Mouse (Mus musculus): Measurements from ENCODE around the gene Ginm1. TPM values are rescaled to one million over a fixed set of nuclear protein-coding genes. Genes with fewer than 3 reads are reported as not detected.
"Not testable (repeated sequence)": the region's sequence is repeated elsewhere in the genome, so short reads cannot be mapped to it uniquely, and the experiment has no call there.

Gene Ginm1
- polyA plus RNA-seq, 1 experiment, result 14.5 TPM

- Histone ChIP-seq H3K36me3 (ENCODE audit: control insufficient read depth, insufficient read depth) (peaks cover 50% of the 10 kb centered on the region), H3K79me3 (ENCODE audit: low read depth) (no peaks in the 10 kb centered on the region), H3K79me2 (ENCODE audit: control insufficient read depth, insufficient read depth) (no peaks in the 10 kb centered on the region), H3ac (ENCODE audit: control insufficient read depth, insufficient read length, low read depth) (no peak overlapping the region), H3K27me3 (ENCODE audit: control insufficient read depth, insufficient read depth, insufficient read length) (no peaks in the 10 kb centered on the region), H3K4me3 (ENCODE audit: insufficient read depth, poor library complexity, severe bottlenecking) (no peak overlapping the region)
- TF ChIP-seq MYOD1 (IDR thresholded peaks at IDR 0.05; ENCODE audit: control insufficient read depth, insufficient read length, low read depth) (no peak), CEBPB (IDR thresholded peaks at IDR 0.05; ENCODE audit: low read depth) (no peak), CTCF (IDR thresholded peaks at IDR 0.05; ENCODE audit: control insufficient read depth, insufficient read depth, insufficient read length) (no peak), USF1 (IDR thresholded peaks at IDR 0.05; ENCODE audit: low read depth) (no peak), MYOG (IDR thresholded peaks at IDR 0.05; ENCODE audit: control insufficient read depth, extremely low read depth, insufficient read length) (no peak), MAX (IDR thresholded peaks at IDR 0.05) (no peak), FOSL1 (IDR thresholded peaks at IDR 0.05; ENCODE audit: insufficient read depth, low read length, poor library complexity, severe bottlenecking) (no peak)
These were observed 19.9 kb downstream of the Ginm1 start for GRCm38 (mm10) chr10:7772769-7773168.

- H3K4me3 ChIP-seq (ENCODE audit: insufficient read depth, poor library complexity, severe bottlenecking), result no peak overlapping the region
- no peaks in the 10 kb centered on the region for H3K79me3 ChIP-seq (ENCODE audit: low read depth)
- TF ChIP-seq CTCF (IDR thresholded peaks at IDR 0.05; ENCODE audit: control insufficient read depth, insufficient read depth, insufficient read length), result no peak
- no peak for TF ChIP-seq CEBPB (IDR thresholded peaks at IDR 0.05; ENCODE audit: low read depth)
- TF ChIP-seq MYOD1 (IDR thresholded peaks at IDR 0.05; ENCODE audit: control insufficient read depth, insufficient read length, low read depth), result no peak
- no peak for TF ChIP-seq MYOG (IDR thresholded peaks at IDR 0.05; ENCODE audit: control insufficient read depth, extremely low read depth, insufficient read length)
- TF ChIP-seq USF1 (IDR thresholded peaks at IDR 0.05; ENCODE audit: low read depth), result no peak
- TF ChIP-seq MAX (IDR thresholded peaks at IDR 0.05), result no peak
- TF ChIP-seq FOSL1 (IDR thresholded peaks at IDR 0.05; ENCODE audit: insufficient read depth, low read length, poor library complexity, severe bottlenecking), result no peak
- H3ac ChIP-seq (ENCODE audit: control insufficient read depth, insufficient read length, low read depth), result no peak overlapping the region
- peaks cover 54% of the 10 kb centered on the region for H3K36me3 ChIP-seq (ENCODE audit: control insufficient read depth, insufficient read depth)
- no peaks in the 10 kb centered on the region for H3K79me2 ChIP-seq (ENCODE audit: control insufficient read depth, insufficient read depth)
- no peaks in the 10 kb centered on the region for H3K27me3 ChIP-seq (ENCODE audit: control insufficient read depth, insufficient read depth, insufficient read length)
These were observed 20.3 kb downstream of the Ginm1 start for GRCm38 (mm10) chr10:7772346-7772745.

GRCm38 (mm10) chr10:7757544-7757943 is 35.1 kb downstream of the Ginm1 start:
- H3K4me3 ChIP-seq (ENCODE audit: insufficient read depth, poor library complexity, severe bottlenecking), result no peak overlapping the region
- no peaks in the 10 kb centered on the region for H3K79me3 ChIP-seq (ENCODE audit: low read depth)
- no peaks in the 10 kb centered on the region for H3K27me3 ChIP-seq (ENCODE audit: control insufficient read depth, insufficient read depth, insufficient read length)
- H3ac ChIP-seq (ENCODE audit: control insufficient read depth, insufficient read length, low read depth), result no peak overlapping the region
- H3K79me2 ChIP-seq (ENCODE audit: control insufficient read depth, insufficient read depth), result no peaks in the 10 kb centered on the region
- H3K36me3 ChIP-seq (ENCODE audit: control insufficient read depth, insufficient read depth), result peaks cover 48% of the 10 kb centered on the region
- TF ChIP-seq MAX (IDR thresholded peaks at IDR 0.05), result no peak
- TF ChIP-seq USF1 (IDR thresholded peaks at IDR 0.05; ENCODE audit: low read depth), result no peak
- no peak for TF ChIP-seq MYOD1 (IDR thresholded peaks at IDR 0.05; ENCODE audit: control insufficient read depth, insufficient read length, low read depth)
- TF ChIP-seq MYOG (IDR thresholded peaks at IDR 0.05; ENCODE audit: control insufficient read depth, extremely low read depth, insufficient read length), result no peak
- no peak for TF ChIP-seq FOSL1 (IDR thresholded peaks at IDR 0.05; ENCODE audit: insufficient read depth, low read length, poor library complexity, severe bottlenecking)
- TF ChIP-seq CEBPB (IDR thresholded peaks at IDR 0.05; ENCODE audit: low read depth), result no peak

GRCm38 (mm10) chr10:7748752-7749151 is 43.9 kb downstream of the Ginm1 start:
- H3K79me3 ChIP-seq (ENCODE audit: low read depth), result no peaks in the 10 kb centered on the region
- TF ChIP-seq FOSL1 (IDR thresholded peaks at IDR 0.05; ENCODE audit: insufficient read depth, low read length, poor library complexity, severe bottlenecking), result no peak
- TF ChIP-seq CTCF (IDR thresholded peaks at IDR 0.05; ENCODE audit: control insufficient read depth, insufficient read depth, insufficient read length), result no peak
- no peak for TF ChIP-seq MAX (IDR thresholded peaks at IDR 0.05)
- no peak for TF ChIP-seq MYOG (IDR thresholded peaks at IDR 0.05; ENCODE audit: control insufficient read depth, extremely low read depth, insufficient read length)
- no peak for TF ChIP-seq CEBPB (IDR thresholded peaks at IDR 0.05; ENCODE audit: low read depth)
- TF ChIP-seq USF1 (IDR thresholded peaks at IDR 0.05; ENCODE audit: low read depth), result no peak
- no peak for TF ChIP-seq MYOD1 (IDR thresholded peaks at IDR 0.05; ENCODE audit: control insufficient read depth, insufficient read length, low read depth)
- H3K4me3 ChIP-seq (ENCODE audit: insufficient read depth, poor library complexity, severe bottlenecking), result no peak overlapping the region
- H3K27me3 ChIP-seq (ENCODE audit: control insufficient read depth, insufficient read depth, insufficient read length), result no peaks in the 10 kb centered on the region
- peaks cover 44% of the 10 kb centered on the region for H3K36me3 ChIP-seq (ENCODE audit: control insufficient read depth, insufficient read depth)
- no peak overlapping the region for H3ac ChIP-seq (ENCODE audit: control insufficient read depth, insufficient read length, low read depth)
- H3K79me2 ChIP-seq (ENCODE audit: control insufficient read depth, insufficient read depth), result no peaks in the 10 kb centered on the region

- H3K36me3 ChIP-seq (ENCODE audit: control insufficient read depth, insufficient read depth), result peaks cover 59% of the 10 kb centered on the region
- not testable (repeated sequence) for H3ac ChIP-seq (ENCODE audit: control insufficient read depth, insufficient read length, low read depth); H3K4me3 ChIP-seq (ENCODE audit: insufficient read depth, poor library complexity, severe bottlenecking); H3K27me3 ChIP-seq (ENCODE audit: control insufficient read depth, insufficient read depth, insufficient read length); H3K79me3 ChIP-seq (ENCODE audit: low read depth); H3K79me2 ChIP-seq (ENCODE audit: control insufficient read depth, insufficient read depth)
These were observed 47.1 kb downstream of the Ginm1 start for GRCm38 (mm10) chr10:7745528-7745927.

GRCm38 (mm10) chr10:7737914-7738313 is 54.7 kb downstream of the Ginm1 start:
- Histone ChIP-seq H3K27me3 (ENCODE audit: control insufficient read depth, insufficient read depth, insufficient read length) (no peaks in the 10 kb centered on the region), H3K36me3 (ENCODE audit: control insufficient read depth, insufficient read depth) (peaks cover 22% of the 10 kb centered on the region), H3K4me3 (ENCODE audit: insufficient read depth, poor library complexity, severe bottlenecking) (no peak overlapping the region), H3K79me2 (ENCODE audit: control insufficient read depth, insufficient read depth) (peaks cover 69% of the 10 kb centered on the region), H3K79me3 (ENCODE audit: low read depth) (peaks cover 37% of the 10 kb centered on the region), H3ac (ENCODE audit: control insufficient read depth, insufficient read length, low read depth) (no peak overlapping the region)
- no peak for TF ChIP-seq MYOD1 (IDR thresholded peaks at IDR 0.05; ENCODE audit: control insufficient read depth, insufficient read length, low read depth)
- no peak for TF ChIP-seq FOSL1 (IDR thresholded peaks at IDR 0.05; ENCODE audit: insufficient read depth, low read length, poor library complexity, severe bottlenecking)
- TF ChIP-seq CTCF (IDR thresholded peaks at IDR 0.05; ENCODE audit: control insufficient read depth, insufficient read depth, insufficient read length), result no peak
- no peak for TF ChIP-seq MYOG (IDR thresholded peaks at IDR 0.05; ENCODE audit: control insufficient read depth, extremely low read depth, insufficient read length)
- TF ChIP-seq CEBPB (IDR thresholded peaks at IDR 0.05; ENCODE audit: low read depth), result no peak
- TF ChIP-seq MAX (IDR thresholded peaks at IDR 0.05), result no peak
- no peak for TF ChIP-seq USF1 (IDR thresholded peaks at IDR 0.05; ENCODE audit: low read depth)

Measured in C2C12 (cell line).